Mouse (Mus musculus): Measurements from ENCODE around the gene Hdac2.

The Hdac2 gene

GRCm38 (mm10) chr10:36974086-36974675 is at the start of gene Hdac2:
Hdac2 (plus strand) TSS chr10:36974544.
- in situ Hi-C loops (cut with MboI, MseI): no loop called here

GRCm38 (mm10) chr10:36928212-36928611 is 46.1 kb upstream of the Hdac2 start:
- in situ Hi-C loops (cut with MboI, MseI): no loop called here

- in situ Hi-C loops (cut with MboI, MseI): no loop called here
Measured at GRCm38 (mm10) chr10:36935863-36936262, 38.5 kb upstream of the Hdac2 start.

GRCm38 (mm10) chr10:36936271-36936670 is 38.1 kb upstream of the Hdac2 start:
- in situ Hi-C loops (cut with MboI, MseI): no loop called here

GRCm38 (mm10) chr10:36951742-36952141 is 22.6 kb upstream of the Hdac2 start:
- in situ Hi-C loops (cut with MboI, MseI): no loop called here

GRCm38 (mm10) chr10:36952622-36953021 is 21.7 kb upstream of the Hdac2 start:
- in situ Hi-C loops (cut with MboI, MseI): no loop called here

- in situ Hi-C loops (cut with MboI, MseI): no loop called here
Measured at GRCm38 (mm10) chr10:36959563-36960110, 14.7 kb upstream of the Hdac2 start.

- in situ Hi-C loops (cut with MboI, MseI): no loop called here
Measured at GRCm38 (mm10) chr10:36964406-36964805, 9.9 kb upstream of the Hdac2 start.

- in situ Hi-C loops (cut with MboI, MseI): no loop called here
Measured at GRCm38 (mm10) chr10:36974676-36975520, 554 bp downstream of the Hdac2 start.

- in situ Hi-C loops (cut with MboI, MseI): no loop called here
Measured at GRCm38 (mm10) chr10:36981866-36982265, 7.5 kb downstream of the Hdac2 start.

- in situ Hi-C loops (cut with MboI, MseI): no loop called here
Measured at GRCm38 (mm10) chr10:36992149-36992548, 17.8 kb downstream of the Hdac2 start.

- in situ Hi-C loops (cut with MboI, MseI): no loop called here
Measured at GRCm38 (mm10) chr10:37000839-37001238, 26.5 kb downstream of the Hdac2 start.

- in situ Hi-C loops (cut with MboI, MseI): loop anchor here (10.0 kb wide), 1 partner anchor 1540 kb away; no protein-coding TSS in a partner anchor
Measured at GRCm38 (mm10) chr10:37014274-37015107, 40.1 kb downstream of the Hdac2 start.

- in situ Hi-C loops (cut with MboI, MseI): loop anchor here (10.0 kb wide), 1 partner anchor 1539 kb away; no protein-coding TSS in a partner anchor
Measured at GRCm38 (mm10) chr10:37015729-37016128, 41.4 kb downstream of the Hdac2 start.

- in situ Hi-C loops (cut with MboI, MseI): loop anchor here (10.0 kb wide), 1 partner anchor 1539 kb away; no protein-coding TSS in a partner anchor
Measured at GRCm38 (mm10) chr10:37016200-37016599, 41.9 kb downstream of the Hdac2 start.

- in situ Hi-C loops (cut with MboI, MseI): no loop called here
Measured at GRCm38 (mm10) chr10:37024301-37024700, 50.0 kb downstream of the Hdac2 start.

GRCm38 (mm10) chr10:37028651-37029050 is 54.3 kb downstream of the Hdac2 start:
- in situ Hi-C loops (cut with MboI, MseI): no loop called here

GRCm38 (mm10) chr10:37035090-37035497 is 60.8 kb downstream of the Hdac2 start:
- in situ Hi-C loops (cut with MboI, MseI): no loop called here

GRCm38 (mm10) chr10:37047661-37048098 is 73.3 kb downstream of the Hdac2 start:
- in situ Hi-C loops (cut with MboI, MseI): no loop called here

Data from T-helper 1 cell (primary cell).